Mouse (Mus musculus) intestine, embryonic 16.5 days (tissue): Measurements from ENCODE around the gene Fcrl6. TPM values are rescaled to one million over a fixed set of nuclear protein-coding genes. Genes with fewer than 3 reads are reported as not detected.

Source experiments
- ATAC-seq: fragments of 200-750 bp; cut with Nextera tagmentation; 2 replicates; pipeline ENCODE4 v1.8.0; 2017; ENCODE audit warnings: moderate TSS enrichment, moderate library complexity
- H3K27ac ChIP-seq: fragments of 300-500 bp; sonication (generic); 2 replicates; pipeline ENCODE4 v1.5.1; 2014; ENCODE audit warnings: mild to moderate bottlenecking, low read length
- H3K27me3 ChIP-seq: fragments of 300-500 bp; sonication (generic); replicated peaks from 2 replicates; pipeline ENCODE4 v1.6.1; 2014; ENCODE audit warnings: low read length, control low read depth, mixed read lengths; ENCODE audit not compliant: control insufficient read depth, insufficient read depth
- H3K36me3 ChIP-seq: fragments of 300-500 bp; sonication (generic); 2 replicates; pipeline ENCODE4 v1.6.1; 2014; ENCODE audit warnings: low read length, control low read depth; ENCODE audit not compliant: control insufficient read depth, insufficient read depth
- H3K4me1 ChIP-seq: fragments of 300-500 bp; sonication (generic); 2 replicates; pipeline ENCODE4 v1.6.1; 2014; ENCODE audit warnings: low read length, control low read depth, mixed read lengths; ENCODE audit not compliant: control insufficient read depth, insufficient read depth
- H3K4me2 ChIP-seq: fragments of 300-500 bp; sonication (generic); 2 replicates; pipeline ENCODE4 v1.6.1; 2014; ENCODE audit warnings: low read depth, low read length, control low read depth
- H3K4me3 ChIP-seq: fragments of 300-500 bp; sonication (generic); 2 replicates; pipeline ENCODE4 v1.5.1; 2014; ENCODE audit warnings: mild to moderate bottlenecking, low read length
- H3K9ac ChIP-seq: fragments of 300-500 bp; sonication (generic); 2 replicates; pipeline ENCODE4 v1.6.1; 2014; ENCODE audit warnings: low read depth, low read length
- H3K9me3 ChIP-seq: fragments of 300-500 bp; sonication (generic); 2 replicates; pipeline ENCODE4 v1.6.1; 2016; ENCODE audit warnings: low read length, control low read depth; ENCODE audit not compliant: control insufficient read depth
- WGBS: fragments of 180-500 bp; shearing (Covaris S2); extraction: QIAGEN DNeasy Blood & Tissue Kit; methylation state at CpG from one replicate; pipeline ENCODE4 v1.1.7; 2014; 5-methylcytosine and 5-hydroxymethylcytosine counted together
- polyA plus RNA-seq: library from polyadenylated mRNA; unstranded; fragments of >200 nt; fragmentation: Nextera tagmentation; extraction: Ambion mirVana; gene quantifications from 2 replicates; pipeline ENCODE4 v1.2.1, GENCODE M21; 2015

Gene Fcrl6
- polyA plus RNA-seq, 1 experiment from 2014 or later, result not detected

GRCm38 (mm10) chr1:172562641-172563464, 39.5 kb downstream of the Fcrl6 start:
- peaks cover 10% of the 10 kb centered on the region for H3K4me1 ChIP-seq
- peak overlapping the region; percentile 74 for H3K9ac ChIP-seq
- peak overlapping the region; percentile 30; the same call in 1 of the 2 replicates for H3K27ac ChIP-seq
- ATAC-seq, result peak; percentile 92
- whole genome bisulfite sequencing, result under 1% methylated on average over 66 of the region's 66 CpGs
- H3K4me3 ChIP-seq, result peak overlapping the region; percentile 69
- H3K36me3 ChIP-seq, result no peaks in the 10 kb centered on the region
- H3K9me3 ChIP-seq, result no peaks in the 10 kb centered on the region
- H3K27me3 ChIP-seq, result 0 out of 2 replicates have a peak, but pooled peaks cover 7% of the 10 kb centered on the region
- peak overlapping the region; percentile 97 for H3K4me2 ChIP-seq

GRCm38 (mm10) chr1:172555638-172556037, 46.7 kb downstream of the Fcrl6 start, which contains the start of gene Vsig8:
Vsig8 (plus strand) TSS chr1:172555938.
- H3K4me3 ChIP-seq, result no peak within 1 kb of the TSS
- no peaks in the 10 kb centered on the region for H3K9me3 ChIP-seq
- no peaks in the 10 kb centered on the region for H3K27me3 ChIP-seq
- no peaks in the 10 kb centered on the region for H3K36me3 ChIP-seq
- H3K27ac ChIP-seq, result no peak within 1 kb of the TSS
- H3K9ac ChIP-seq, result no peak within 1 kb of the TSS
- no peak within 1 kb of the TSS for H3K4me2 ChIP-seq
- WGBS, result 78% methylated on average over 11 of the region's 11 CpGs
- ATAC-seq, result no peak
- H3K4me1 ChIP-seq, result no peaks in the 10 kb centered on the region

GRCm38 (mm10) chr1:172552623-172553022, 49.7 kb downstream of the Fcrl6 start:
- no peaks in the 10 kb centered on the region for H3K9me3 ChIP-seq
- H3K4me1 ChIP-seq, result peaks cover 10% of the 10 kb centered on the region
- no peak overlapping the region for H3K4me3 ChIP-seq
- H3K27ac ChIP-seq, result no peak overlapping the region
- H3K27me3 ChIP-seq, result no peaks in the 10 kb centered on the region
- no peak overlapping the region for H3K4me2 ChIP-seq
- H3K9ac ChIP-seq, result no peak overlapping the region
- no peak for ATAC-seq
- H3K36me3 ChIP-seq, result no peaks in the 10 kb centered on the region
- 53% methylated on average over 1 of the region's 1 CpGs for WGBS

- Histone ChIP-seq H3K9me3 (no peaks in the 10 kb centered on the region), H3K27me3 (no peaks in the 10 kb centered on the region), H3K4me2 (peak overlapping the region; percentile 64), H3K36me3 (no peaks in the 10 kb centered on the region), H3K4me3 (peak overlapping the region; percentile 55; the same call in 1 of the 2 replicates), H3K9ac (0 out of 2 replicates have a peak overlapping the region, but pooled peaks have one; percentile 64), H3K4me1 (peaks cover 10% of the 10 kb centered on the region), H3K27ac (no peak overlapping the region)
- WGBS, result 42% methylated on average over 7 of the region's 7 CpGs
- ATAC-seq, result peak; percentile 10; the same call in 1 of the 2 replicates
Observed at GRCm38 (mm10) chr1:172551009-172551408, 51.3 kb downstream of the Fcrl6 start.

- no peak overlapping the region for H3K27ac ChIP-seq
- H3K4me2 ChIP-seq, result peak overlapping the region; percentile 64
Observed at GRCm38 (mm10) chr1:172550551-172550951, 51.8 kb downstream of the Fcrl6 start.

GRCm38 (mm10) chr1:172549717-172550116, 52.6 kb downstream of the Fcrl6 start:
- H3K4me2 ChIP-seq, result peak overlapping the region; percentile 64
- WGBS, result 5% methylated on average over 8 of the region's 8 CpGs
- H3K9ac ChIP-seq, result peak overlapping the region; percentile 64
- H3K36me3 ChIP-seq, result no peaks in the 10 kb centered on the region
- peaks cover 10% of the 10 kb centered on the region for H3K4me1 ChIP-seq
- H3K4me3 ChIP-seq, result peak overlapping the region; percentile 55
- no peak for ATAC-seq
- H3K27ac ChIP-seq, result no peak overlapping the region
- H3K9me3 ChIP-seq, result no peaks in the 10 kb centered on the region
- no peaks in the 10 kb centered on the region for H3K27me3 ChIP-seq

More at GRCm38 (mm10) chr1:172550551-172550951, 51.8 kb downstream of the Fcrl6 start:
- Histone ChIP-seq H3K9ac (peak overlapping the region; percentile 64), H3K9me3 (no peaks in the 10 kb centered on the region), H3K4me1 (peaks cover 10% of the 10 kb centered on the region), H3K4me3 (peak overlapping the region; percentile 55), H3K36me3 (no peaks in the 10 kb centered on the region), H3K27me3 (no peaks in the 10 kb centered on the region)
- peak; percentile 94 for ATAC-seq
- WGBS, result 2% methylated on average over 8 of the region's 8 CpGs

- H3K4me1 ChIP-seq, result peaks cover 10% of the 10 kb centered on the region
- no peak overlapping the region for H3K27ac ChIP-seq
- 0 out of 2 replicates have a peak overlapping the region, but pooled peaks have one; percentile 4 for H3K9ac ChIP-seq
- H3K36me3 ChIP-seq, result no peaks in the 10 kb centered on the region
- no peaks in the 10 kb centered on the region for H3K27me3 ChIP-seq
- H3K4me2 ChIP-seq, result peak overlapping the region; percentile 64
- ATAC-seq, result 0 out of 2 replicates have a peak, but pooled peaks have one; percentile 16
- 25% methylated on average over 2 of the region's 2 CpGs for WGBS
- H3K9me3 ChIP-seq, result no peaks in the 10 kb centered on the region
- peak overlapping the region; percentile 55 for H3K4me3 ChIP-seq
Observed at GRCm38 (mm10) chr1:172549314-172549713, 53.0 kb downstream of the Fcrl6 start.

- no peak for ATAC-seq
- no peak overlapping the region for H3K27ac ChIP-seq
- 55% methylated on average over 7 of the region's 7 CpGs for WGBS
Observed at GRCm38 (mm10) chr1:172548501-172548900, 53.9 kb downstream of the Fcrl6 start.

More at GRCm38 (mm10) chr1:172548501-172548900, 53.9 kb downstream of the Fcrl6 start:
- no peaks in the 10 kb centered on the region for H3K9me3 ChIP-seq
- H3K36me3 ChIP-seq, result no peaks in the 10 kb centered on the region
- no peak overlapping the region for H3K4me2 ChIP-seq
- peaks cover 10% of the 10 kb centered on the region for H3K4me1 ChIP-seq
- H3K9ac ChIP-seq, result no peak overlapping the region
- H3K4me3 ChIP-seq, result no peak overlapping the region
- H3K27me3 ChIP-seq, result no peaks in the 10 kb centered on the region
